Mouse (Mus musculus) limb, embryonic 15.5 days (tissue): ENCODE measurements at regions not wholly inside any gene's neighbourhood (a gene's known extent, or its start where the extent isn't known, plus 50 kb on each side); places are given as distances from the start of the nearest gene placed in this dataset.

ENCODE experiments used
- ATAC-seq: fragments of 200-750 bp; cut with Nextera tagmentation; 2 replicates; pipeline ENCODE4 v1.8.0; 2017; ENCODE audit warnings: low read depth, moderate TSS enrichment; ENCODE audit not compliant: insufficient number of reproducible peaks, low FRiP score, low TSS enrichment
- H3K27ac ChIP-seq: fragments of 300-500 bp; sonication (generic); 2 replicates; pipeline ENCODE4 v1.5.1; 2015; ENCODE audit warnings: moderate library complexity, mild to moderate bottlenecking, inconsistent platforms
- H3K27me3 ChIP-seq: fragments of 300-500 bp; sonication (generic); 2 replicates; pipeline ENCODE4 v1.6.1; 2015; ENCODE audit warnings: inconsistent platforms
- H3K36me3 ChIP-seq: fragments of 300-500 bp; sonication (generic); 2 replicates; pipeline ENCODE4 v1.6.1; 2015; ENCODE audit warnings: inconsistent platforms
- H3K4me1 ChIP-seq: fragments of 300-500 bp; sonication (generic); 2 replicates; pipeline ENCODE4 v1.6.1; 2015; ENCODE audit warnings: inconsistent platforms
- H3K4me2 ChIP-seq: fragments of 300-500 bp; sonication (generic); 2 replicates; pipeline ENCODE4 v1.6.1; 2015; ENCODE audit warnings: mild to moderate bottlenecking, inconsistent platforms
- H3K4me3 ChIP-seq: fragments of 300-500 bp; sonication (generic); 2 replicates; pipeline ENCODE4 v1.5.1; 2015; ENCODE audit warnings: mild to moderate bottlenecking, inconsistent platforms
- H3K9ac ChIP-seq: fragments of 300-500 bp; sonication (generic); 2 replicates; pipeline ENCODE4 v1.6.1; 2015; ENCODE audit warnings: inconsistent platforms
- H3K9me3 ChIP-seq: fragments of 300-500 bp; sonication (generic); 2 replicates; pipeline ENCODE4 v1.6.1; 2016; ENCODE audit warnings: inconsistent platforms
- WGBS: fragments of 180-500 bp; shearing (Covaris S2); methylation state at CpG from one replicate; pipeline ENCODE4 v1.1.7; 2015; 5-methylcytosine and 5-hydroxymethylcytosine counted together

- H3K9me3 ChIP-seq = no peaks in the 10 kb centered on the region
- H3K9ac ChIP-seq = no peak overlapping the region
- no peak overlapping the region for H3K4me3 ChIP-seq
- H3K4me1 ChIP-seq = peaks cover 25% of the 10 kb centered on the region
- no peaks in the 10 kb centered on the region for H3K36me3 ChIP-seq
- no peak overlapping the region for H3K27ac ChIP-seq
- 71% methylated on average over 9 of the region's 9 CpGs for WGBS
- H3K4me2 ChIP-seq = no peak overlapping the region
- no peaks in the 10 kb centered on the region for H3K27me3 ChIP-seq
- no peak for ATAC-seq
Measured at GRCm38 (mm10) chr1:51622181-51622862, 144.1 kb upstream of the Nabp1 start.

- no peak for ATAC-seq
- Histone ChIP-seq H3K9me3 (no peaks in the 10 kb centered on the region), H3K4me2 (no peak overlapping the region), H3K36me3 (no peaks in the 10 kb centered on the region), H3K4me1 (peaks cover 25% of the 10 kb centered on the region), H3K9ac (no peak overlapping the region), H3K27ac (no peak overlapping the region), H3K27me3 (no peaks in the 10 kb centered on the region), H3K4me3 (no peak overlapping the region)
- WGBS = 73% methylated on average over 6 of the region's 6 CpGs
Measured at GRCm38 (mm10) chr1:51621062-51621461, 142.8 kb upstream of the Nabp1 start.

GRCm38 (mm10) chr1:51617502-51618251 is 139.5 kb upstream of the Nabp1 start:
- Histone ChIP-seq H3K27ac (peak overlapping the region; percentile 75), H3K36me3 (no peaks in the 10 kb centered on the region), H3K27me3 (no peaks in the 10 kb centered on the region), H3K4me2 (no peak overlapping the region), H3K9ac (no peak overlapping the region), H3K9me3 (no peaks in the 10 kb centered on the region), H3K4me1 (peaks cover 15% of the 10 kb centered on the region), H3K4me3 (no peak overlapping the region)
- WGBS = 23% methylated on average over 13 of the region's 13 CpGs
- peak; percentile 55; the same call in 1 of the 2 replicates for ATAC-seq

GRCm38 (mm10) chr1:51616091-51616490 is 137.9 kb upstream of the Nabp1 start:
- Histone ChIP-seq H3K9me3 (no peaks in the 10 kb centered on the region), H3K27ac (no peak overlapping the region), H3K27me3 (no peaks in the 10 kb centered on the region), H3K9ac (no peak overlapping the region), H3K4me3 (no peak overlapping the region), H3K36me3 (no peaks in the 10 kb centered on the region), H3K4me2 (no peak overlapping the region), H3K4me1 (peaks cover 15% of the 10 kb centered on the region)
- 89% methylated on average over 1 of the region's 1 CpGs for WGBS
- no peak for ATAC-seq

- Histone ChIP-seq H3K36me3 (no peaks in the 10 kb centered on the region), H3K27me3 (no peaks in the 10 kb centered on the region), H3K4me1 (peaks cover 15% of the 10 kb centered on the region), H3K9ac (no peak overlapping the region), H3K9me3 (no peaks in the 10 kb centered on the region), H3K27ac (no peak overlapping the region), H3K4me2 (no peak overlapping the region), H3K4me3 (no peak overlapping the region)
- WGBS = 26% methylated on average over 6 of the region's 6 CpGs
- no peak for ATAC-seq
Measured at GRCm38 (mm10) chr1:51615523-51615922, 137.3 kb upstream of the Nabp1 start.

- ATAC-seq = no peak
- Histone ChIP-seq H3K27ac (no peak overlapping the region), H3K4me1 (peaks cover 15% of the 10 kb centered on the region), H3K27me3 (no peaks in the 10 kb centered on the region), H3K9me3 (no peaks in the 10 kb centered on the region), H3K4me2 (no peak overlapping the region), H3K9ac (no peak overlapping the region), H3K36me3 (no peaks in the 10 kb centered on the region), H3K4me3 (no peak overlapping the region)
Measured at GRCm38 (mm10) chr1:51614700-51615099, 136.5 kb upstream of the Nabp1 start.

GRCm38 (mm10) chr1:51609295-51609694 is 131.1 kb upstream of the Nabp1 start:
- H3K4me3 ChIP-seq = no peak overlapping the region
- 77% methylated on average over 5 of the region's 5 CpGs for WGBS

GRCm38 (mm10) chr1:51607437-51607855 is 129.2 kb upstream of the Nabp1 start:
- H3K4me3 ChIP-seq = no peak overlapping the region
- H3K4me2 ChIP-seq = no peak overlapping the region
- no peaks in the 10 kb centered on the region for H3K9me3 ChIP-seq
- 16% methylated on average over 8 of the region's 8 CpGs for WGBS
- no peak overlapping the region for H3K9ac ChIP-seq
- no peak for ATAC-seq
- no peaks in the 10 kb centered on the region for H3K36me3 ChIP-seq
- peaks cover 9% of the 10 kb centered on the region for H3K4me1 ChIP-seq
- no peak overlapping the region for H3K27ac ChIP-seq
- no peaks in the 10 kb centered on the region for H3K27me3 ChIP-seq

More at GRCm38 (mm10) chr1:51609295-51609694, 131.1 kb upstream of the Nabp1 start:
- Histone ChIP-seq H3K36me3 (no peaks in the 10 kb centered on the region), H3K4me1 (peaks cover 9% of the 10 kb centered on the region), H3K4me2 (no peak overlapping the region), H3K9me3 (no peaks in the 10 kb centered on the region), H3K9ac (no peak overlapping the region), H3K27me3 (no peaks in the 10 kb centered on the region), H3K27ac (no peak overlapping the region)
- no peak for ATAC-seq

- 79% methylated on average over 6 of the region's 6 CpGs for WGBS
- ATAC-seq = no peak
- H3K9me3 ChIP-seq = no peaks in the 10 kb centered on the region
Measured at GRCm38 (mm10) chr1:51602071-51602470, 123.8 kb upstream of the Nabp1 start.

GRCm38 (mm10) chr1:51600425-51600824 is 122.2 kb upstream of the Nabp1 start:
- Histone ChIP-seq H3K4me3 (no peak overlapping the region), H3K4me1 (no peaks in the 10 kb centered on the region), H3K9ac (no peak overlapping the region), H3K27me3 (peaks cover 2% of the 10 kb centered on the region; the same call in 1 of the 2 replicates), H3K9me3 (no peaks in the 10 kb centered on the region), H3K4me2 (no peak overlapping the region), H3K27ac (no peak overlapping the region), H3K36me3 (no peaks in the 10 kb centered on the region)
- WGBS = 35% methylated on average over 7 of the region's 7 CpGs
- no peak for ATAC-seq

More at GRCm38 (mm10) chr1:51602071-51602470, 123.8 kb upstream of the Nabp1 start:
- Histone ChIP-seq H3K4me3 (no peak overlapping the region), H3K4me2 (no peak overlapping the region), H3K4me1 (no peaks in the 10 kb centered on the region), H3K27ac (no peak overlapping the region), H3K27me3 (0 out of 2 replicates have a peak, but pooled peaks cover 2% of the 10 kb centered on the region), H3K9ac (no peak overlapping the region), H3K36me3 (no peaks in the 10 kb centered on the region)

GRCm38 (mm10) chr1:51596935-51597820 is 119.0 kb upstream of the Nabp1 start:
- peak; percentile 82; the same call in 1 of the 2 replicates for ATAC-seq
- H3K4me2 ChIP-seq = peak overlapping the region; percentile 33
- peaks cover 4% of the 10 kb centered on the region; the same call in 1 of the 2 replicates for H3K4me1 ChIP-seq
- H3K9ac ChIP-seq = no peak overlapping the region
- H3K4me3 ChIP-seq = peak overlapping the region; percentile 8; the same call in 1 of the 2 replicates
- WGBS = 16% methylated on average over 18 of the region's 18 CpGs
- no peaks in the 10 kb centered on the region for H3K9me3 ChIP-seq
- H3K27me3 ChIP-seq = peaks cover 2% of the 10 kb centered on the region; the same call in 1 of the 2 replicates
- H3K27ac ChIP-seq = no peak overlapping the region
- H3K36me3 ChIP-seq = no peaks in the 10 kb centered on the region
